Mouse (Mus musculus) bone marrow, adult 2 months (tissue): ENCODE results near the gene Cacnb3. TPM values are rescaled to one million over a fixed set of nuclear protein-coding genes. Genes with fewer than 3 reads are reported as not detected.

Source experiments
- H3K27ac ChIP-seq: fragments of 200-500 bp; 2 replicates; pipeline ENCODE4 v1.5.1; 2012; ENCODE audit warnings: low read depth, mild to moderate bottlenecking, control low read depth, inconsistent platforms, low read length; ENCODE audit not compliant: control insufficient read depth, poor library complexity, insufficient read depth
- H3K4me1 ChIP-seq: fragments of 200-500 bp; 2 replicates; pipeline ENCODE4 v1.6.1; 2011; ENCODE audit warnings: low read length; ENCODE audit not compliant: control insufficient read depth, insufficient read depth
- H3K4me3 ChIP-seq: fragments of 200-500 bp; replicated peaks from 2 replicates; pipeline ENCODE3; 2011; ENCODE audit warnings: mild to moderate bottlenecking, low read depth, low read length, control low read depth; ENCODE audit not compliant: control insufficient read depth
- CTCF ChIP-seq: fragments of 200-500 bp; IDR thresholded peaks from 2 replicates; pipeline ENCODE4 v1.5.1; 2011; ENCODE audit warnings: low read length, control low read depth; ENCODE audit not compliant: control insufficient read depth, insufficient read depth
- POLR2A ChIP-seq: fragments of 200-500 bp; IDR thresholded peaks from 2 replicates; pipeline ENCODE4 v1.6.1; 2011; ENCODE audit warnings: low read depth, mild to moderate bottlenecking, control low read depth, low read length, borderline replicate concordance; ENCODE audit not compliant: control insufficient read depth
- WGBS: fragments of 180-500 bp; shearing (Covaris S2); methylation state at CpG from one replicate; pipeline ENCODE4 v1.1.7; 2018; 5-methylcytosine and 5-hydroxymethylcytosine counted together
- polyA plus RNA-seq: library from polyadenylated mRNA; stranded (reverse); fragments of >200 nt; gene quantifications from 2 replicates; pipeline ENCODE4 v1.2.4, GENCODE M21; 2011; ENCODE audit warnings: low replicate concordance; ENCODE audit not compliant: missing spikeins, insufficient read depth, insufficient read length

Gene Cacnb3
- polyA plus RNA-seq, 1 experiment, result 1.8 TPM

- Histone ChIP-seq H3K27ac (no peak overlapping the region), H3K4me1 (no peaks in the 10 kb centered on the region), H3K4me3 (no peak overlapping the region)
- WGBS, result 83% methylated on average over 6 of the region's 6 CpGs
- TF ChIP-seq POLR2A (no peak), CTCF (no peak)
Measured at GRCm38 (mm10) chr15:98614971-98615370, 15.7 kb upstream of the Cacnb3 start.

- Histone ChIP-seq H3K4me1 (no peaks in the 10 kb centered on the region), H3K27ac (no peak overlapping the region), H3K4me3 (no peak overlapping the region)
- no peak for TF ChIP-seq CTCF
- TF ChIP-seq POLR2A, result no peak
- WGBS, result 73% methylated on average over 6 of the region's 6 CpGs
Measured at GRCm38 (mm10) chr15:98615751-98616150, 14.9 kb upstream of the Cacnb3 start.

GRCm38 (mm10) chr15:98616362-98617175, 14.1 kb upstream of the Cacnb3 start:
- WGBS, result 59% methylated on average over 20 of the region's 20 CpGs
- no peak for TF ChIP-seq POLR2A
- no peak for TF ChIP-seq CTCF
- Histone ChIP-seq H3K4me1 (no peaks in the 10 kb centered on the region), H3K27ac (no peak overlapping the region), H3K4me3 (no peak overlapping the region)

- Histone ChIP-seq H3K4me3 (no peak overlapping the region), H3K4me1 (no peaks in the 10 kb centered on the region), H3K27ac (no peak overlapping the region)
- no peak for TF ChIP-seq POLR2A
- peak; percentile 66 for TF ChIP-seq CTCF
- under 1% methylated on average over 12 of the region's 12 CpGs for WGBS
Measured at GRCm38 (mm10) chr15:98617176-98617537, 13.5 kb upstream of the Cacnb3 start.

GRCm38 (mm10) chr15:98622199-98622598, 8.4 kb upstream of the Cacnb3 start:
- H3K27ac ChIP-seq, result no peak overlapping the region
- TF ChIP-seq CTCF (no peak), POLR2A (no peak)
- no peaks in the 10 kb centered on the region for H3K4me1 ChIP-seq
- no peak overlapping the region for H3K4me3 ChIP-seq
- 18% methylated on average over 7 of the region's 7 CpGs for WGBS

GRCm38 (mm10) chr15:98622721-98623120, 7.9 kb upstream of the Cacnb3 start:
- WGBS, result 39% methylated on average over 6 of the region's 6 CpGs
- no peak overlapping the region for H3K27ac ChIP-seq

GRCm38 (mm10) chr15:98623361-98623821, 7.2 kb upstream of the Cacnb3 start:
- WGBS, result 45% methylated on average over 5 of the region's 5 CpGs
- TF ChIP-seq CTCF, result no peak
- TF ChIP-seq POLR2A, result no peak
- no peak overlapping the region for H3K27ac ChIP-seq
- no peak overlapping the region for H3K4me3 ChIP-seq
- H3K4me1 ChIP-seq, result no peaks in the 10 kb centered on the region

More at GRCm38 (mm10) chr15:98622721-98623120, 7.9 kb upstream of the Cacnb3 start:
- TF ChIP-seq POLR2A, result no peak
- no peak for TF ChIP-seq CTCF
- Histone ChIP-seq H3K4me1 (no peaks in the 10 kb centered on the region), H3K4me3 (no peak overlapping the region)

GRCm38 (mm10) chr15:98626078-98626477, 4.6 kb upstream of the Cacnb3 start:
- WGBS, result 35% methylated on average over 8 of the region's 8 CpGs
- Histone ChIP-seq H3K4me3 (no peak overlapping the region), H3K4me1 (no peaks in the 10 kb centered on the region), H3K27ac (no peak overlapping the region)
- TF ChIP-seq CTCF (no peak), POLR2A (no peak)
